Mouse (Mus musculus) lung, postnatal 0 days (tissue): ENCODE measurements at regions not wholly inside any gene's neighbourhood (a gene's known extent, or its start where the extent isn't known, plus 50 kb on each side); places are given as distances from the start of the nearest gene placed in this dataset.

ENCODE experiments used
- ATAC-seq: fragments of 200-750 bp; cut with Nextera tagmentation; 2 replicates; pipeline ENCODE4 v1.8.0; 2017; ENCODE audit warnings: moderate library complexity
- DNase-seq: peaks from one replicate; pipeline ENCODE4 v3.0.0-alpha.2; 2016; ENCODE audit warnings: low spot score
- H3K27ac ChIP-seq: fragments of 300-500 bp; sonication (generic); 2 replicates; pipeline ENCODE4 v1.5.1; 2014; ENCODE audit warnings: antibody characterized with exemption, mild to moderate bottlenecking, low read length, mixed read lengths
- H3K27me3 ChIP-seq: fragments of 300-500 bp; sonication (generic); replicated peaks from 2 replicates; pipeline ENCODE4 v1.6.1; 2014; ENCODE audit warnings: low read length, mixed read lengths; ENCODE audit not compliant: insufficient read depth
- H3K36me3 ChIP-seq: fragments of 300-500 bp; sonication (generic); 2 replicates; pipeline ENCODE4 v1.6.1; 2014; ENCODE audit warnings: low read length, mixed read lengths; ENCODE audit not compliant: insufficient read depth
- H3K4me1 ChIP-seq: fragments of 300-500 bp; sonication (generic); 2 replicates; pipeline ENCODE4 v1.6.1; 2014; ENCODE audit warnings: antibody characterized with exemption, low read depth, low read length, mixed read lengths; ENCODE audit not compliant: insufficient read depth
- H3K4me2 ChIP-seq: fragments of 300-500 bp; sonication (generic); replicated peaks from 2 replicates; pipeline ENCODE4 v1.6.1; 2014; ENCODE audit warnings: low read depth, mild to moderate bottlenecking, low read length, moderate library complexity, mixed read lengths
- H3K4me3 ChIP-seq: fragments of 300-500 bp; sonication (generic); 2 replicates; pipeline ENCODE4 v1.5.1; 2014; ENCODE audit warnings: low read depth, low read length
- H3K9ac ChIP-seq: fragments of 300-500 bp; sonication (generic); replicated peaks from 2 replicates; pipeline ENCODE4 v1.6.1; 2014; ENCODE audit warnings: low read depth, mild to moderate bottlenecking
- H3K9me3 ChIP-seq: fragments of 300-500 bp; sonication (generic); 2 replicates; pipeline ENCODE4 v1.6.1; 2016; ENCODE audit warnings: low read length, mixed read lengths
- CTCF ChIP-seq: IDR thresholded peaks from 2 replicates; pipeline ENCODE4 v1.5.1; 2016; ENCODE audit warnings: antibody characterized with exemption, mild to moderate bottlenecking
- EP300 ChIP-seq: IDR thresholded peaks from 2 replicates; pipeline ENCODE4 v1.6.1; 2016; ENCODE audit warnings: antibody characterized with exemption, mild to moderate bottlenecking, control low read depth
- WGBS: fragments of 180-500 bp; shearing (Covaris S2); extraction: QIAGEN DNeasy Blood & Tissue Kit; methylation state at CpG from one replicate; pipeline ENCODE4 v1.1.7; 2014; 5-methylcytosine and 5-hydroxymethylcytosine counted together

GRCm38 (mm10) chr9:30273836-30274235 is 153.1 kb upstream of the Snx19 start:
- Histone ChIP-seq H3K4me2 (no peak overlapping the region), H3K9ac (no peak overlapping the region), H3K4me3 (no peak overlapping the region), H3K36me3 (no peaks in the 10 kb centered on the region), H3K4me1 (no peaks in the 10 kb centered on the region), H3K27ac (no peak overlapping the region), H3K27me3 (no peaks in the 10 kb centered on the region), H3K9me3 (no peaks in the 10 kb centered on the region)
- TF ChIP-seq EP300 (no peak), CTCF (no peak)
- ATAC-seq, result no peak
- WGBS, result 44% methylated on average over 4 of the region's 4 CpGs
- DNase-seq, result no peak

GRCm38 (mm10) chr9:30278231-30278630 is 148.7 kb upstream of the Snx19 start:
- H3K36me3 ChIP-seq, result no peaks in the 10 kb centered on the region
- no peaks in the 10 kb centered on the region for H3K9me3 ChIP-seq
- DNase-seq, result no peak
- no peak overlapping the region for H3K4me3 ChIP-seq
- ATAC-seq, result no peak
- no peak for TF ChIP-seq CTCF
- TF ChIP-seq EP300, result no peak
- no peaks in the 10 kb centered on the region for H3K27me3 ChIP-seq
- no peak overlapping the region for H3K4me2 ChIP-seq
- 60% methylated on average over 1 of the region's 1 CpGs for WGBS
- H3K27ac ChIP-seq, result no peak overlapping the region
- H3K9ac ChIP-seq, result no peak overlapping the region
- H3K4me1 ChIP-seq, result no peaks in the 10 kb centered on the region

GRCm38 (mm10) chr9:30283080-30283770 is 143.7 kb upstream of the Snx19 start:
- Histone ChIP-seq H3K36me3 (no peaks in the 10 kb centered on the region), H3K4me3 (no peak overlapping the region), H3K27me3 (no peaks in the 10 kb centered on the region), H3K27ac (no peak overlapping the region), H3K4me2 (no peak overlapping the region), H3K4me1 (no peaks in the 10 kb centered on the region), H3K9ac (no peak overlapping the region), H3K9me3 (no peaks in the 10 kb centered on the region)
- 86% methylated on average over 12 of the region's 12 CpGs for WGBS
- DNase-seq, result no peak
- ATAC-seq, result no peak
- no peak for TF ChIP-seq CTCF
- no peak for TF ChIP-seq EP300

- no peak for DNase-seq
- H3K36me3 ChIP-seq, result no peaks in the 10 kb centered on the region
- no peak overlapping the region for H3K9ac ChIP-seq
- no peak overlapping the region for H3K4me2 ChIP-seq
- no peak for ATAC-seq
- H3K27ac ChIP-seq, result no peak overlapping the region
- H3K4me3 ChIP-seq, result no peak overlapping the region
- TF ChIP-seq EP300 (no peak), CTCF (no peak)
- no peaks in the 10 kb centered on the region for H3K27me3 ChIP-seq
- WGBS, result 85% methylated on average over 4 of the region's 4 CpGs
- H3K9me3 ChIP-seq, result no peaks in the 10 kb centered on the region
- no peaks in the 10 kb centered on the region for H3K4me1 ChIP-seq
Measured at GRCm38 (mm10) chr9:30283771-30284148, 143.1 kb upstream of the Snx19 start.

- no peak for TF ChIP-seq CTCF
- TF ChIP-seq EP300, result no peak
- no peaks in the 10 kb centered on the region for H3K4me1 ChIP-seq
- no peaks in the 10 kb centered on the region for H3K36me3 ChIP-seq
- DNase-seq, result no peak
- H3K4me2 ChIP-seq, result no peak overlapping the region
- no peak for ATAC-seq
- no peak overlapping the region for H3K27ac ChIP-seq
- WGBS, result 34% methylated on average over 16 of the region's 16 CpGs
- no peaks in the 10 kb centered on the region for H3K9me3 ChIP-seq
- no peaks in the 10 kb centered on the region for H3K27me3 ChIP-seq
- no peak overlapping the region for H3K9ac ChIP-seq
- no peak overlapping the region for H3K4me3 ChIP-seq
Measured at GRCm38 (mm10) chr9:30284562-30285323, 142.2 kb upstream of the Snx19 start.

- Histone ChIP-seq H3K4me2 (no peak overlapping the region), H3K4me1 (no peaks in the 10 kb centered on the region), H3K27ac (no peak overlapping the region), H3K9ac (no peak overlapping the region), H3K36me3 (no peaks in the 10 kb centered on the region), H3K4me3 (no peak overlapping the region), H3K27me3 (no peaks in the 10 kb centered on the region), H3K9me3 (no peaks in the 10 kb centered on the region)
- TF ChIP-seq EP300 (no peak), CTCF (no peak)
- DNase-seq (no peak), ATAC-seq (no peak)
- 79% methylated on average over 2 of the region's 2 CpGs for WGBS
Measured at GRCm38 (mm10) chr9:30285324-30285599, 141.6 kb upstream of the Snx19 start.
